Mouse (Mus musculus): ENCODE measurements at regions not wholly inside any gene's neighbourhood (a gene's known extent, or its start where the extent isn't known, plus 50 kb on each side); places are given as distances from the start of the nearest gene placed in this dataset.

- no peak for DNase-seq
Measured at GRCm38 (mm10) chr10:51970113-51970512, 52.2 kb upstream of the Vgll2 start.

Measured in kidney, adult 9 months (tissue).